11 mouse cellular contexts compared by ENCODE assay signal in genomic region chr10:81021547-81022110, GRCm38 (mm10). TPM values are rescaled to one million over a fixed set of nuclear protein-coding genes. Genes with fewer than 3 reads are reported as not detected.
A peak's percentile ranks its signal among the peaks of the same experiment; 100 is the strongest.
DNase-seq lines count a peak whose midpoint lies in the region; ATAC-seq and TF ChIP-seq lines count a peak whose summit lies in the region.
"Had no signal": no experiment of that assay in that cellular context is flagged by ENCODE, and none has a peak within 500 bp of the region (broad histone marks: within the 10 kb centered on the region; RNA-seq: fewer than 3 reads in every experiment).

No protein-coding gene starts in this region.

- TF ChIP-seq CTCF in gastrocnemius, adult 2 months (IDR thresholded peaks at IDR 0.05), result no peak

- peaks cover 58% of the 10 kb centered on the region for H3K27me3 ChIP-seq in midbrain, embryonic 10.5 days (ENCODE audit: low read depth, poor library complexity, severe bottlenecking)
- peaks cover 7% of the 10 kb centered on the region for H3K27me3 ChIP-seq in midbrain, embryonic 11.5 days (ENCODE audit: control insufficient read depth, insufficient read depth, low read length)
- peaks cover 45% of the 10 kb centered on the region for H3K27me3 ChIP-seq in hindbrain, embryonic 12.5 days
- H3K27me3 ChIP-seq in neural tube, embryonic 15.5 days (replicated peaks), result peaks cover 22% of the 10 kb centered on the region; the same call in 1 of the 2 replicates

- H3K4me3 ChIP-seq in gastrocnemius, adult 2 months, result peak overlapping the region; percentile 21; the same call in 1 of the 2 replicates
- H3K4me3 ChIP-seq in midbrain, embryonic 10.5 days, result peak overlapping the region; percentile 27; the same call in 1 of the 2 replicates
- no peak overlapping the region for H3K4me3 ChIP-seq in midbrain, embryonic 11.5 days (ENCODE audit: low read depth, low read length)
- H3K4me3 ChIP-seq in hindbrain, embryonic 12.5 days, result no peak overlapping the region
- H3K4me3 ChIP-seq in neural tube, embryonic 15.5 days (replicated peaks), result 0 out of 2 replicates have a peak overlapping the region, but pooled peaks have one; percentile 2

- H3K36me3 ChIP-seq in midbrain, embryonic 10.5 days, result no peaks in the 10 kb centered on the region
- no peaks in the 10 kb centered on the region for H3K36me3 ChIP-seq in midbrain, embryonic 11.5 days (ENCODE audit: control insufficient read depth, insufficient read depth, low read length)
- H3K36me3 ChIP-seq in hindbrain, embryonic 12.5 days, result no peaks in the 10 kb centered on the region; the same call in 1 of the 2 replicates
- H3K36me3 ChIP-seq in neural tube, embryonic 15.5 days, result no peaks in the 10 kb centered on the region

- intact Hi-C loops in gastrocnemius, adult 2 months (cut with DNase I), result no loop called here
- intact Hi-C loops in gastrocnemius, postnatal 14 days (cut with DNase I; ENCODE audit: low total_unique reads), result loop anchor here (5.0 kb wide), 1 partner anchor 61 kb away; no protein-coding TSS in a partner anchor

- 15% methylated on average over 26 of the region's 26 CpGs for WGBS in midbrain, embryonic 10.5 days
- 18% methylated on average over 20 of the region's 26 CpGs for whole genome bisulfite sequencing in midbrain, embryonic 11.5 days
- 20% methylated on average over 26 of the region's 26 CpGs for WGBS in hindbrain, embryonic 12.5 days
- 9% methylated on average over 23 of the region's 26 CpGs for WGBS in neural tube, embryonic 15.5 days

- ATAC-seq in midbrain, embryonic 11.5 days (ENCODE audit: low FRiP score), result no peak
- ATAC-seq in hindbrain, embryonic 12.5 days (ENCODE audit: low FRiP score), result no peak
- no peak for ATAC-seq in neural tube, embryonic 15.5 days (ENCODE audit: low FRiP score)

- DNase-seq in gastrocnemius, adult 2 months, result no peak
- DNase-seq in gastrocnemius, postnatal 14 days, result no peak
- DNase-seq in midbrain, embryonic 10.5 days (ENCODE audit: low spot score), result no peak
- no peak for DNase-seq in midbrain, embryonic 11.5 days (ENCODE audit: low spot score, missing footprints)
- no peak for DNase-seq in spleen, postnatal 14 days (ENCODE audit: low spot score in 2 of 2)
- no peak for DNase-seq in c-Kit-positive CD71-positive TER-119-positive erythroid progenitor cells, embryonic 14.5 days (ENCODE audit: low spot score)
- DNase-seq: gastrocnemius, postnatal 36 days; kidney, postnatal 36 days; lung, postnatal 4 days had no signal

- H3K9ac ChIP-seq in midbrain, embryonic 11.5 days (ENCODE audit: low read length), result no peak overlapping the region
- H3K9ac ChIP-seq in hindbrain, embryonic 12.5 days, result no peak overlapping the region
- no peak overlapping the region for H3K9ac ChIP-seq in neural tube, embryonic 15.5 days (replicated peaks)

- H3K9me3 ChIP-seq in midbrain, embryonic 10.5 days (replicated peaks), result no peaks in the 10 kb centered on the region
- H3K9me3 ChIP-seq in midbrain, embryonic 11.5 days (ENCODE audit: control insufficient read depth, low read length), result no peaks in the 10 kb centered on the region
- no peaks in the 10 kb centered on the region for H3K9me3 ChIP-seq in hindbrain, embryonic 12.5 days (replicated peaks)
- no peaks in the 10 kb centered on the region for H3K9me3 ChIP-seq in neural tube, embryonic 15.5 days (replicated peaks)

- H3K4me2 ChIP-seq in midbrain, embryonic 11.5 days, result no peak overlapping the region
- peak overlapping the region; percentile 22; the same call in 1 of the 2 replicates for H3K4me2 ChIP-seq in hindbrain, embryonic 12.5 days (replicated peaks)
- peak overlapping the region; percentile 36 for H3K4me2 ChIP-seq in neural tube, embryonic 15.5 days

- no peak overlapping the region for H3K27ac ChIP-seq in gastrocnemius, adult 2 months
- H3K27ac ChIP-seq in midbrain, embryonic 10.5 days (replicated peaks), result no peak overlapping the region
- no peak overlapping the region for H3K27ac ChIP-seq in midbrain, embryonic 11.5 days (ENCODE audit: low read depth, low read length)
- H3K27ac ChIP-seq in hindbrain, embryonic 12.5 days, result no peak overlapping the region
- H3K27ac ChIP-seq in neural tube, embryonic 15.5 days (replicated peaks), result no peak overlapping the region

- H3K4me1 ChIP-seq in midbrain, embryonic 10.5 days, result peaks cover 29% of the 10 kb centered on the region
- H3K4me1 ChIP-seq in midbrain, embryonic 11.5 days (ENCODE audit: control insufficient read depth, insufficient read depth, low read length), result peaks cover 7% of the 10 kb centered on the region; the same call in 1 of the 2 replicates
- peaks cover 9% of the 10 kb centered on the region for H3K4me1 ChIP-seq in hindbrain, embryonic 12.5 days
- peaks cover 35% of the 10 kb centered on the region for H3K4me1 ChIP-seq in neural tube, embryonic 15.5 days

RNA-seq across cellular contexts. Expression of gene Diras1, which starts 3.8 kb away (rescaled TPM):
- total RNA-seq in gastrocnemius, adult 2 months (2021), result under 1 TPM in 1 of 2 experiments, not detected in 1; 0.08 TPM
- under 1 TPM; 0.24 to 0.72 TPM for total RNA-seq in gastrocnemius, postnatal 14 days (2021)
- polyA plus RNA-seq in midbrain, embryonic 10.5 days (2016; fragmentation: Nextera tagmentation; extraction: Ambion mirVana), result 3.0 and 6.4 TPM in 2 replicates
- polyA plus RNA-seq in midbrain, embryonic 11.5 days (2014; fragmentation: Nextera tagmentation; extraction: Ambion mirVana), result 3.1 and 3.3 TPM in 2 replicates
- 16.4 and 16.7 TPM in 2 replicates for polyA plus RNA-seq in hindbrain, embryonic 12.5 days (2016; fragmentation: Nextera tagmentation; extraction: Ambion mirVana)
- 55.3 and 69.4 TPM in 2 replicates for polyA plus RNA-seq in neural tube, embryonic 15.5 days (2015; fragmentation: Nextera tagmentation; extraction: Ambion mirVana)

RNA-seq across cellular contexts. Expression of gene Gng7, which starts 6.9 kb away (rescaled TPM):
- total RNA-seq in gastrocnemius, adult 2 months (2021), result 1 to 10 TPM in 1 of 2 experiments, under 1 TPM in 1; 0.66 to 1.0 TPM
- 1 to 10 TPM in 1 of 2 experiments, under 1 TPM in 1; 0.44 to 1.1 TPM for total RNA-seq in gastrocnemius, postnatal 14 days (2021)
- polyA plus RNA-seq in midbrain, embryonic 10.5 days (2016; fragmentation: Nextera tagmentation; extraction: Ambion mirVana), result 6.0 and 8.4 TPM in 2 replicates
- polyA plus RNA-seq in midbrain, embryonic 11.5 days (2014; fragmentation: Nextera tagmentation; extraction: Ambion mirVana), result 6.6 and 7.0 TPM in 2 replicates
- 10.1 and 10.7 TPM in 2 replicates for polyA plus RNA-seq in hindbrain, embryonic 12.5 days (2016; fragmentation: Nextera tagmentation; extraction: Ambion mirVana)
- polyA plus RNA-seq in neural tube, embryonic 15.5 days (2015; fragmentation: Nextera tagmentation; extraction: Ambion mirVana), result 22.8 and 24.9 TPM in 2 replicates

RNA-seq across cellular contexts. Expression of gene Slc39a3, which starts 15.6 kb away (rescaled TPM):
- 10 to 100 TPM; 11.6 to 16.0 TPM for total RNA-seq in gastrocnemius, adult 2 months (2021)
- 10 to 100 TPM; 11.3 to 11.9 TPM for total RNA-seq in gastrocnemius, postnatal 14 days (2021)
- 17.4 and 26.6 TPM in 2 replicates for polyA plus RNA-seq in midbrain, embryonic 10.5 days (2016; fragmentation: Nextera tagmentation; extraction: Ambion mirVana)
- polyA plus RNA-seq in midbrain, embryonic 11.5 days (2014; fragmentation: Nextera tagmentation; extraction: Ambion mirVana), result 9.1 and 10.1 TPM in 2 replicates
- polyA plus RNA-seq in hindbrain, embryonic 12.5 days (2016; fragmentation: Nextera tagmentation; extraction: Ambion mirVana), result 33.8 and 37.0 TPM in 2 replicates
- 43.9 and 47.7 TPM in 2 replicates for polyA plus RNA-seq in neural tube, embryonic 15.5 days (2015; fragmentation: Nextera tagmentation; extraction: Ambion mirVana)

RNA-seq across cellular contexts. Expression of gene Sgta, which starts 38.4 kb away (rescaled TPM):
- total RNA-seq in gastrocnemius, adult 2 months (2021), result 100 to 1,000 TPM; 100 TPM
- 10 to 100 TPM; 78.6 to 79.9 TPM for total RNA-seq in gastrocnemius, postnatal 14 days (2021)
- 289 and 314 TPM in 2 replicates for polyA plus RNA-seq in midbrain, embryonic 10.5 days (2016; fragmentation: Nextera tagmentation; extraction: Ambion mirVana)
- 200 and 232 TPM in 2 replicates for polyA plus RNA-seq in midbrain, embryonic 11.5 days (2014; fragmentation: Nextera tagmentation; extraction: Ambion mirVana)
- polyA plus RNA-seq in hindbrain, embryonic 12.5 days (2016; fragmentation: Nextera tagmentation; extraction: Ambion mirVana), result 259 and 269 TPM in 2 replicates
- polyA plus RNA-seq in neural tube, embryonic 15.5 days (2015; fragmentation: Nextera tagmentation; extraction: Ambion mirVana), result 290 and 298 TPM in 2 replicates

RNA-seq across cellular contexts. Expression of gene Thop1, which starts 48.2 kb away (rescaled TPM):
- 10 to 100 TPM; 25.1 to 25.9 TPM for total RNA-seq in gastrocnemius, adult 2 months (2021)
- 10 to 100 TPM; 22.4 to 23.0 TPM for total RNA-seq in gastrocnemius, postnatal 14 days (2021)
- polyA plus RNA-seq in midbrain, embryonic 10.5 days (2016; fragmentation: Nextera tagmentation; extraction: Ambion mirVana), result 87.1 and 107 TPM in 2 replicates
- 44.1 and 51.4 TPM in 2 replicates for polyA plus RNA-seq in midbrain, embryonic 11.5 days (2014; fragmentation: Nextera tagmentation; extraction: Ambion mirVana)
- 57.5 and 58.0 TPM in 2 replicates for polyA plus RNA-seq in hindbrain, embryonic 12.5 days (2016; fragmentation: Nextera tagmentation; extraction: Ambion mirVana)
- 44.3 and 52.9 TPM in 2 replicates for polyA plus RNA-seq in neural tube, embryonic 15.5 days (2015; fragmentation: Nextera tagmentation; extraction: Ambion mirVana)

Comparison
In these comparisons a context has a peak if more than half of its experiments do, and no peak if none do; other contexts are left out.
1. H3K4me3 ChIP-seq: peak in gastrocnemius, adult 2 months (single experiment), midbrain, embryonic 10.5 days (single experiment) and neural tube, embryonic 15.5 days (single experiment); none in midbrain, embryonic 11.5 days (single experiment) and hindbrain, embryonic 12.5 days (single experiment).